Mouse (Mus musculus): Measurements from ENCODE around the gene Gtf3a.

- no peak for TF ChIP-seq CTCF (IDR thresholded peaks at IDR 0.05; ENCODE audit: extremely low read depth, insufficient read depth, insufficient read length, insufficient replicate concordance)
- TF ChIP-seq POLR2A (IDR thresholded peaks at IDR 0.05; ENCODE audit: low read depth, low read length): no peak
Measured at GRCm38 (mm10) chr5:146937541-146938503, 10.6 kb upstream of the Gtf3a start.

All from spleen, adult 2 months (tissue).